Mouse (Mus musculus) central nervous system, embryonic 11.5 days (tissue): ENCODE measurements around the gene Acot13. TPM values are rescaled to one million over a fixed set of nuclear protein-coding genes. Genes with fewer than 3 reads are reported as not detected.

Experiments used
- polyA plus RNA-seq: library from polyadenylated mRNA; depleted of rRNA; stranded (reverse); fragments of >200 nt; gene quantifications from 2 replicates; pipeline ENCODE4 v1.2.3, GENCODE M21; 2012; rRNA removed

Gene Acot13
- polyA plus RNA-seq, result 22.0 and 47.7 TPM in 2 replicates

GRCm38 (mm10) chr13:24831353-24832130, at the start of gene Acot13, which contains the start of gene Tdp2:
Gene Acot13 (minus strand): TSS chr13:24831540.
Gene Tdp2 (plus strand): TSS chr13:24831679.

DNA sequence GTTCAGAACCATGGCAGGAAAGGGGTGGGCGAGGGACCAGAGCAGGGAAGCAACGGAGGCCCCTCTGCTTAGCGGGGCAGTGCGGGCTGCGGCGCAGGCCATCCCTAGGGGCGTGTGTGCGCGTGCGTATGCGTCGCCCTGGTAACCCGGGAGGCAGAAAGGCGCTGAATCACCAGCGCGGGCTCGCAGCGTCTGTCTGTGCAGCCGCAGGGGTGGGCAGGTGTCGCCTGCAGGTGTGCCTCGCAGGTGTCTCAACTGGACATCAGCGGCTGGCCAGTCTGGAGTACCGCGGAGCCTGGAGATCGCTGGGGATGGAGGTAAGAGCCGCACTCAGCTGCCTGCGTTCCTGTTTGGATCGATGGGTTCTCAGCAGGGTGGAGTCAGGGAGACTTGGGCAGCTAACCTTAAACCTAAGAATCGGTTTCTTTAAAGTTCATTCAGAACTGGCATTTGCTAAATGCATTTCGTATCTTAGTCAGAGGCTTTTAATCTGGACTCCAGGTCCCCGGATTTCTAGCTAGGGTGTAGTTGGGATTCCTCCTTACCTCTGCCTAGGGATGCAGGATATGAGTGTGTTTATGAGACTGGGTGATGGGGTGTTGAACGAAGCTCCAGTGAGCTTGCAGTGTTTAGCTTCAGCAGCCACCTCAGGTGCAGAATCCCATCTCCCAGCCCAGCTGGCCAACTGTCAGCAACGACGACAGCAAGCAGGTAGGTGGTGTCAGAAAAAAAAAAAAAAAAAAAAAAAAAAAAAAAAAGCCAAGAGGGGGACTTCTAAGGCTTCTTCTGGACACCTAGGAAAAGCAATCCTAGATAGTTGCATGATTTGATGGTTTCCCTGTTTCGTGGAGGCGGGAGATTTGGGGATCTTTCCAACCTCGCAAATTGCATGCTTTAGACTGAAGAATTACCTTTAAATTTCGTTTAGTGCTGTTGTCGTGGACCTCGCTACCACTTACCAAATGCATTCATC, 13.9 kb upstream of the Acot13 start, which contains the start of gene D130043K22Rik:
Gene D130043K22Rik (plus strand): TSS at position 153 of the 973 bp plus-strand sequence.

GRCm38 (mm10) chr13:24801308-24801921, 29.9 kb downstream of the Acot13 start, which contains the start of gene BC005537:
Gene BC005537 (plus strand): TSS chr13:24801657.

Other genes starting within 250 kb of the Acot13 start
- gene Ripor2, start 249.4 kb downstream of the Acot13 start, polyA plus RNA-seq, result 7.2 and 9.1 TPM in 2 replicates
- not detected in 2 replicates for gene Armh2, start 90.3 kb downstream of the Acot13 start, polyA plus RNA-seq
- 86.7 and 127 TPM in 2 replicates for gene Gmnn, start 69.6 kb downstream of the Acot13 start, polyA plus RNA-seq
- 84.9 and 99.8 TPM in 2 replicates for gene BC005537, start 29.9 kb downstream of the Acot13 start, polyA plus RNA-seq
- gene Tdp2, start 139 bp upstream of the Acot13 start, polyA plus RNA-seq, result 83.3 and 91.0 TPM in 2 replicates
- gene D130043K22Rik, start 13.6 kb upstream of the Acot13 start, polyA plus RNA-seq, result 0.47 and 1.3 TPM in 2 replicates
- gene Aldh5a1, start 106.1 kb upstream of the Acot13 start, polyA plus RNA-seq, result 10.8 and 12.1 TPM in 2 replicates
- gene Gpld1, start 111.6 kb upstream of the Acot13 start, polyA plus RNA-seq, result 0.31 and 0.43 TPM in 2 replicates
- gene Mrs2, start 188.8 kb upstream of the Acot13 start, polyA plus RNA-seq, result 34.8 and 35.4 TPM in 2 replicates
- 2.9 and 3.8 TPM in 2 replicates for gene Dcdc2a, start 224.5 kb upstream of the Acot13 start, polyA plus RNA-seq